Mouse (Mus musculus) midbrain, embryonic 13.5 days (tissue): Measurements from ENCODE around the gene Eya4. TPM values are rescaled to one million over a fixed set of nuclear protein-coding genes. Genes with fewer than 3 reads are reported as not detected.

Source experiments
- ATAC-seq: fragments of 200-750 bp; cut with Nextera tagmentation; 2 replicates; pipeline ENCODE4 v1.8.0; 2017; ENCODE audit warnings: mild to moderate bottlenecking, moderate TSS enrichment, moderate library complexity
- H3K27ac ChIP-seq: fragments of 300-500 bp; sonication (generic); 2 replicates; pipeline ENCODE4 v1.5.1; 2015; ENCODE audit warnings: inconsistent platforms, mild to moderate bottlenecking, moderate library complexity
- H3K27me3 ChIP-seq: fragments of 300-500 bp; sonication (generic); 2 replicates; pipeline ENCODE4 v1.6.1; 2015; ENCODE audit warnings: mild to moderate bottlenecking, inconsistent platforms
- H3K36me3 ChIP-seq: fragments of 300-500 bp; sonication (generic); 2 replicates; pipeline ENCODE4 v1.6.1; 2015; ENCODE audit warnings: mild to moderate bottlenecking, inconsistent platforms
- H3K4me1 ChIP-seq: fragments of 300-500 bp; sonication (generic); replicated peaks from 2 replicates; pipeline ENCODE4 v1.6.1; 2015; ENCODE audit warnings: inconsistent platforms
- H3K4me2 ChIP-seq: fragments of 300-500 bp; sonication (generic); replicated peaks from 2 replicates; pipeline ENCODE4 v1.6.1; 2015; ENCODE audit warnings: moderate library complexity, mild to moderate bottlenecking, inconsistent platforms
- H3K4me3 ChIP-seq: fragments of 300-500 bp; sonication (generic); replicated peaks from 2 replicates; pipeline ENCODE4 v1.5.1; 2015; ENCODE audit warnings: mild to moderate bottlenecking, inconsistent platforms
- H3K9ac ChIP-seq: fragments of 300-500 bp; sonication (generic); replicated peaks from 2 replicates; pipeline ENCODE4 v1.6.1; 2015; ENCODE audit warnings: mild to moderate bottlenecking, inconsistent platforms
- H3K9me3 ChIP-seq: fragments of 300-500 bp; sonication (generic); 2 replicates; pipeline ENCODE4 v1.6.1; 2016; ENCODE audit warnings: mild to moderate bottlenecking, inconsistent platforms
- WGBS: fragments of 180-500 bp; shearing (Covaris S2); methylation state at CpG from one replicate; pipeline ENCODE4 v1.1.7; 2015; 5-methylcytosine and 5-hydroxymethylcytosine counted together
- polyA plus RNA-seq: library from polyadenylated mRNA; unstranded; fragments of >200 nt; fragmentation: Nextera tagmentation; extraction: Ambion mirVana; gene quantifications from 2 replicates; pipeline ENCODE4 v1.2.1, GENCODE M21; 2015

Gene Eya4
- polyA plus RNA-seq, 1 experiment from 2014 or later: 1.1 TPM

GRCm38 (mm10) chr10:23322275-23322674 is 28.3 kb downstream of the Eya4 start:
- WGBS: 78% methylated on average over 4 of the region's 4 CpGs
- Histone ChIP-seq H3K4me3 (no peak overlapping the region), H3K27ac (no peak overlapping the region), H3K4me2 (no peak overlapping the region), H3K4me1 (no peaks in the 10 kb centered on the region), H3K27me3 (no peaks in the 10 kb centered on the region), H3K9ac (no peak overlapping the region), H3K36me3 (no peaks in the 10 kb centered on the region), H3K9me3 (no peaks in the 10 kb centered on the region)
- ATAC-seq: no peak

GRCm38 (mm10) chr10:23295616-23296015 is 55.0 kb downstream of the Eya4 start:
- Histone ChIP-seq H3K27me3 (no peaks in the 10 kb centered on the region), H3K4me1 (no peaks in the 10 kb centered on the region), H3K4me2 (no peak overlapping the region), H3K9ac (no peak overlapping the region), H3K36me3 (no peaks in the 10 kb centered on the region), H3K27ac (no peak overlapping the region), H3K9me3 (no peaks in the 10 kb centered on the region), H3K4me3 (no peak overlapping the region)
- 94% methylated on average over 3 of the region's 3 CpGs for WGBS
- ATAC-seq: no peak

- Histone ChIP-seq H3K4me1 (no peaks in the 10 kb centered on the region), H3K4me2 (no peak overlapping the region), H3K36me3 (no peaks in the 10 kb centered on the region), H3K4me3 (no peak overlapping the region), H3K27me3 (no peaks in the 10 kb centered on the region), H3K27ac (no peak overlapping the region), H3K9ac (no peak overlapping the region), H3K9me3 (no peaks in the 10 kb centered on the region)
- no peak for ATAC-seq
- 85% methylated on average over 7 of the region's 7 CpGs for WGBS
Observed at GRCm38 (mm10) chr10:23292495-23292894, 58.1 kb downstream of the Eya4 start.

- WGBS: 94% methylated on average over 3 of the region's 3 CpGs
- H3K27me3 ChIP-seq: no peaks in the 10 kb centered on the region
Observed at GRCm38 (mm10) chr10:23277371-23277770, 73.2 kb downstream of the Eya4 start.

GRCm38 (mm10) chr10:23271050-23271621 is 79.5 kb downstream of the Eya4 start:
- Histone ChIP-seq H3K9ac (no peak overlapping the region), H3K36me3 (no peaks in the 10 kb centered on the region), H3K9me3 (no peaks in the 10 kb centered on the region), H3K27ac (no peak overlapping the region), H3K4me1 (peaks cover 5% of the 10 kb centered on the region; the same call in 1 of the 2 replicates), H3K27me3 (no peaks in the 10 kb centered on the region), H3K4me2 (no peak overlapping the region), H3K4me3 (no peak overlapping the region)
- 42% methylated on average over 9 of the region's 9 CpGs for WGBS
- peak; percentile 71 for ATAC-seq

More at GRCm38 (mm10) chr10:23277371-23277770, 73.2 kb downstream of the Eya4 start:
- Histone ChIP-seq H3K4me1 (no peaks in the 10 kb centered on the region), H3K36me3 (no peaks in the 10 kb centered on the region), H3K4me3 (no peak overlapping the region), H3K4me2 (no peak overlapping the region), H3K27ac (no peak overlapping the region), H3K9ac (no peak overlapping the region), H3K9me3 (no peaks in the 10 kb centered on the region)
- no peak for ATAC-seq

GRCm38 (mm10) chr10:23270502-23270901 is 80.1 kb downstream of the Eya4 start:
- Histone ChIP-seq H3K9ac (no peak overlapping the region), H3K36me3 (no peaks in the 10 kb centered on the region), H3K4me3 (no peak overlapping the region), H3K9me3 (no peaks in the 10 kb centered on the region), H3K27ac (no peak overlapping the region), H3K4me2 (no peak overlapping the region), H3K27me3 (no peaks in the 10 kb centered on the region), H3K4me1 (peaks cover 5% of the 10 kb centered on the region; the same call in 1 of the 2 replicates)
- 72% methylated on average over 2 of the region's 2 CpGs for WGBS
- ATAC-seq: 0 out of 2 replicates have a peak, but pooled peaks have one; percentile 34

GRCm38 (mm10) chr10:23252180-23252579 is 98.4 kb downstream of the Eya4 start:
- ATAC-seq: no peak
- WGBS: 63% methylated on average over 4 of the region's 4 CpGs

GRCm38 (mm10) chr10:23246485-23246884 is 104.1 kb downstream of the Eya4 start:
- H3K27me3 ChIP-seq: no peaks in the 10 kb centered on the region
- no peaks in the 10 kb centered on the region for H3K9me3 ChIP-seq
- H3K36me3 ChIP-seq: no peaks in the 10 kb centered on the region
- no peak overlapping the region for H3K4me3 ChIP-seq
- no peak for ATAC-seq
- no peak overlapping the region for H3K4me2 ChIP-seq
- no peak overlapping the region for H3K9ac ChIP-seq
- no peaks in the 10 kb centered on the region for H3K4me1 ChIP-seq
- H3K27ac ChIP-seq: no peak overlapping the region
- WGBS: 77% methylated on average over 3 of the region's 3 CpGs

More at GRCm38 (mm10) chr10:23252180-23252579, 98.4 kb downstream of the Eya4 start:
- Histone ChIP-seq H3K27ac (no peak overlapping the region), H3K4me3 (no peak overlapping the region), H3K36me3 (no peaks in the 10 kb centered on the region), H3K4me2 (no peak overlapping the region), H3K4me1 (no peaks in the 10 kb centered on the region), H3K27me3 (no peaks in the 10 kb centered on the region), H3K9me3 (no peaks in the 10 kb centered on the region), H3K9ac (no peak overlapping the region)

GRCm38 (mm10) chr10:23236918-23237317 is 113.7 kb downstream of the Eya4 start:
- H3K9me3 ChIP-seq: no peaks in the 10 kb centered on the region
- H3K27me3 ChIP-seq: no peaks in the 10 kb centered on the region
- no peaks in the 10 kb centered on the region for H3K36me3 ChIP-seq
- H3K4me2 ChIP-seq: no peak overlapping the region
- H3K4me1 ChIP-seq: no peaks in the 10 kb centered on the region
- no peak overlapping the region for H3K4me3 ChIP-seq
- ATAC-seq: no peak
- H3K27ac ChIP-seq: no peak overlapping the region
- no peak overlapping the region for H3K9ac ChIP-seq
- WGBS: 82% methylated on average over 11 of the region's 11 CpGs

- ATAC-seq: no peak
- Histone ChIP-seq H3K9ac (no peak overlapping the region), H3K36me3 (no peaks in the 10 kb centered on the region), H3K4me1 (no peaks in the 10 kb centered on the region), H3K27me3 (no peaks in the 10 kb centered on the region), H3K4me3 (no peak overlapping the region), H3K9me3 (no peaks in the 10 kb centered on the region), H3K27ac (no peak overlapping the region), H3K4me2 (no peak overlapping the region)
- WGBS: 89% methylated on average over 4 of the region's 4 CpGs
Observed at GRCm38 (mm10) chr10:23235405-23235804, 115.2 kb downstream of the Eya4 start.

GRCm38 (mm10) chr10:23233425-23233824 is 117.2 kb downstream of the Eya4 start:
- no peak overlapping the region for H3K9ac ChIP-seq
- 84% methylated on average over 6 of the region's 6 CpGs for WGBS
- no peaks in the 10 kb centered on the region for H3K9me3 ChIP-seq
- no peak overlapping the region for H3K4me3 ChIP-seq
- H3K4me2 ChIP-seq: no peak overlapping the region
- no peaks in the 10 kb centered on the region for H3K36me3 ChIP-seq
- no peak for ATAC-seq
- H3K4me1 ChIP-seq: no peaks in the 10 kb centered on the region
- no peak overlapping the region for H3K27ac ChIP-seq
- H3K27me3 ChIP-seq: no peaks in the 10 kb centered on the region

GRCm38 (mm10) chr10:23230863-23231262 is 119.7 kb downstream of the Eya4 start:
- Histone ChIP-seq H3K4me1 (no peaks in the 10 kb centered on the region), H3K9ac (no peak overlapping the region), H3K27me3 (no peaks in the 10 kb centered on the region), H3K36me3 (no peaks in the 10 kb centered on the region), H3K4me2 (no peak overlapping the region), H3K9me3 (no peaks in the 10 kb centered on the region), H3K27ac (no peak overlapping the region), H3K4me3 (no peak overlapping the region)
- ATAC-seq: no peak
- WGBS: 87% methylated on average over 5 of the region's 5 CpGs

GRCm38 (mm10) chr10:23223336-23223735 is 127.2 kb downstream of the Eya4 start:
- Histone ChIP-seq H3K9me3 (no peaks in the 10 kb centered on the region), H3K27ac (no peak overlapping the region), H3K27me3 (0 out of 2 replicates have a peak, but pooled peaks cover 3% of the 10 kb centered on the region), H3K4me3 (no peak overlapping the region), H3K4me2 (no peak overlapping the region), H3K4me1 (peaks cover 8% of the 10 kb centered on the region), H3K36me3 (no peaks in the 10 kb centered on the region), H3K9ac (no peak overlapping the region)
- no peak for ATAC-seq
- WGBS: 89% methylated on average over 5 of the region's 5 CpGs
